Mouse (Mus musculus) megakaryocyte, embryonic 14.5 days (primary cell): ENCODE measurements around the gene 2700097O09Rik.

Experiments used
- FLI1 ChIP-seq: IDR thresholded peaks from 2 replicates; pipeline ENCODE4 v1.6.1; 2012; ENCODE audit warnings: low read length, inconsistent platforms, mixed read lengths
- GATA1 ChIP-seq: IDR thresholded peaks from 3 replicates; pipeline ENCODE4 v1.6.1; 2012; ENCODE audit warnings: mixed read lengths, low read length, inconsistent platforms, borderline replicate concordance

DNA sequence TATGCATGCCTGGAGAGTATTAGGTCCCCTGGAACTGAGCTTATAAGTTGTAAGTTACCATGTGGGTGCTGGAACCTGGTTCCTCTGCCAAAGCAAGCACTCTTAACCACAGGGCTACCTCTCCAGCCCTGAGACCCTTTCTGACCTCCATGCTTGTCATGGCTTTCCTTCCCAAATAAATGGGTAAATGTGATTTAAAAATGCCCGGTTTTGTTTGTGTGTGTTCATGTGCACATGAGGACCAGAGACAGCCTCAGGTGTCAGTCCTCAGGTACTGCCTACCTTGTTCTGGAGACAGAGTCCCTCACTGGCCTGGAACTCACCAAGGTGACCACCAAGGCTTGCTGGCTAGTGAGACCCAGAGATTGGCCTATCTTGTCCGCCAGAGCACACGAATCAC lies 75.5 kb downstream of the 2700097O09Rik start:
- TF ChIP-seq GATA1 (no peak), FLI1 (no peak)
